Mouse (Mus musculus): ENCODE results near the gene Rpp14.

Gene Rpp14

GRCm38 (mm10) chr14:8046839-8047238, 33.3 kb upstream of the Rpp14 start:
- no peak for TF ChIP-seq GATA4 (IDR thresholded peaks at IDR 0.05; ENCODE audit: insufficient replicate concordance, low read length)

- TF ChIP-seq GATA4 (IDR thresholded peaks at IDR 0.05; ENCODE audit: insufficient replicate concordance, low read length), result no peak
Measured at GRCm38 (mm10) chr14:8049334-8049733, 30.8 kb upstream of the Rpp14 start.

DNA sequence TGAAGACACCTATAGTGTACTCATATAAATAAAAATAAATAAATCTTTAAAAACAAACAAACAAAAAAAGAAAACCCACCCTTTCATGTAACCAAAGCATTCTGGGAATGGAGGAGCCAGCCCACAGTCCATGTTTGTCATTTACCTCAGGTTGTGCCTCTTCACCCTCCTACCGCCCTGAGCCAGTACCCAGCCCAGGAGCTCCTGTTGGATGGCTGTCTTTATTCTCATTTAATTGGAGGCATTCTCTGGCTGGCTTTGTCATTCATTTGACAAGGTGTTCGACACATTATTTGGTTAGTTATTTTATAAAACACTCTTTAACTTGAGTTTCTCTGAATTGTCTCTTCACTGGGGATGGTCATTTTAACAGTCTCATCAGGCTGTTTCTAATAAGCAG, 28.3 kb upstream of the Rpp14 start:
- TF ChIP-seq GATA4 (IDR thresholded peaks at IDR 0.05; ENCODE audit: insufficient replicate concordance, low read length), result no peak

- TF ChIP-seq GATA4 (IDR thresholded peaks at IDR 0.05; ENCODE audit: insufficient replicate concordance, low read length), result no peak
Measured at GRCm38 (mm10) chr14:8052661-8053060, 27.5 kb upstream of the Rpp14 start.

DNA sequence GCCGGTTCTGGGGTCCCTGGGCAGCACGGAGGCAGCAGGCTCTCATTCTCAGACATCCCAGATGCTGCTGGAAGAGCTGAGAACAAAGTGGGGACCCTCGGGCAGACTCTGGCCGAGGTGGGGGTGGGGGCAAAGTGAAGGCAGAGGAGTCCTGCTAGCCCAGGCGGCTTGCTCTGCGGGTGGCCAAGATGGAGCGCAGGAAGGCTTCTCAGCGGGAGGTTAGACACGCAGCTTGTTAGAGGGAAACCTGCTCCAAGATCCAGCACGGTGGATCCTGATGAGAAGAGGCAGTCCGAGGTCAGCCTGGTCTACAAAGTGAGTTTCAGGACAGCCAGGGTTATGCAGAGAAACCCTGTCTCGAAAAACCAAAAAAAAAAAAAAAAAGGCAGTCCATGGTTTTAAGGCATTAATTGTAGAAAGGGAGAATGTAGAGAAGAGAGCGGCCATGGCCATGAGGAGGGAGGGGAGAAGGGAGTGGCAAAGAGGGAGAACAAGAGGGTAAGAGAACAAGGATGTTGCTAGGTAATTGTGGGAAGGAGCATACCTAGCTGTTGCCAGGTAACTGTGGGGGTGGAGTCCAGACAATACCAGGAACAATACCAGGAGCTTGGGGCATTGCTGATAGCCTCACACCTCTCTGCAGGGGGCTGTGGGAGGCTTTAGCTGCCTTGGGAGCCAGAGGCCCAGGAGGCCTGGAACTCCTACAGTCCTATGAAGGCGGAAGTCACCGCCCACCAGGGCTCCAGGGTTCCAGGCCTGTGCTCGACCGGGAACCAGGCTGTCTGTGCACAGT, 25.7 kb upstream of the Rpp14 start:
- no peak for TF ChIP-seq GATA4 (IDR thresholded peaks at IDR 0.05; ENCODE audit: insufficient replicate concordance, low read length)

DNA sequence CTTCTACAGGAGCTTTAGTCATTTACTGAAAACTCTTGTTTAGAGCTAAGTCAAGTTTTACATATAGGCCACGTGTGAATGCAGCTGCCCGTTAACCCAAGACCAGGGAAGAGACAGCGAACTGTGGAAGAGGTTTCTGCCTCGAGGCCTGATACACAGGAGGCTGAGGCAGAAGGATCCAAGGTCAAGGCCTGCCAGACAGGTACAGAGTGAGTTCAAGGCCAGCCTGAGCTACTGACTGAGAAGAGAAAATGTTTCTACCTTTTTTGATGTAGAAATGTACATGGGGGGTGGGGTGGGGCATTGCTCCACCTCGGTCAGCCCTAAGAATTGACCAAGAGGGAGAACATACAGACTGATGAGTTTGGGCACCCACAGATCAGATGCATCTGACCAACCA, 24.1 kb upstream of the Rpp14 start:
- no peak for TF ChIP-seq GATA4 (IDR thresholded peaks at IDR 0.05; ENCODE audit: insufficient replicate concordance, low read length)

- TF ChIP-seq GATA4 (IDR thresholded peaks at IDR 0.05; ENCODE audit: insufficient replicate concordance, low read length), result no peak
Measured at GRCm38 (mm10) chr14:8059938-8060337, 20.2 kb upstream of the Rpp14 start.

GRCm38 (mm10) chr14:8062076-8062475, 18.1 kb upstream of the Rpp14 start:
- no peak for TF ChIP-seq GATA4 (IDR thresholded peaks at IDR 0.05; ENCODE audit: insufficient replicate concordance, low read length)

- no peak for TF ChIP-seq GATA4 (IDR thresholded peaks at IDR 0.05; ENCODE audit: insufficient replicate concordance, low read length)
Measured at GRCm38 (mm10) chr14:8062537-8063301, 17.4 kb upstream of the Rpp14 start.

DNA sequence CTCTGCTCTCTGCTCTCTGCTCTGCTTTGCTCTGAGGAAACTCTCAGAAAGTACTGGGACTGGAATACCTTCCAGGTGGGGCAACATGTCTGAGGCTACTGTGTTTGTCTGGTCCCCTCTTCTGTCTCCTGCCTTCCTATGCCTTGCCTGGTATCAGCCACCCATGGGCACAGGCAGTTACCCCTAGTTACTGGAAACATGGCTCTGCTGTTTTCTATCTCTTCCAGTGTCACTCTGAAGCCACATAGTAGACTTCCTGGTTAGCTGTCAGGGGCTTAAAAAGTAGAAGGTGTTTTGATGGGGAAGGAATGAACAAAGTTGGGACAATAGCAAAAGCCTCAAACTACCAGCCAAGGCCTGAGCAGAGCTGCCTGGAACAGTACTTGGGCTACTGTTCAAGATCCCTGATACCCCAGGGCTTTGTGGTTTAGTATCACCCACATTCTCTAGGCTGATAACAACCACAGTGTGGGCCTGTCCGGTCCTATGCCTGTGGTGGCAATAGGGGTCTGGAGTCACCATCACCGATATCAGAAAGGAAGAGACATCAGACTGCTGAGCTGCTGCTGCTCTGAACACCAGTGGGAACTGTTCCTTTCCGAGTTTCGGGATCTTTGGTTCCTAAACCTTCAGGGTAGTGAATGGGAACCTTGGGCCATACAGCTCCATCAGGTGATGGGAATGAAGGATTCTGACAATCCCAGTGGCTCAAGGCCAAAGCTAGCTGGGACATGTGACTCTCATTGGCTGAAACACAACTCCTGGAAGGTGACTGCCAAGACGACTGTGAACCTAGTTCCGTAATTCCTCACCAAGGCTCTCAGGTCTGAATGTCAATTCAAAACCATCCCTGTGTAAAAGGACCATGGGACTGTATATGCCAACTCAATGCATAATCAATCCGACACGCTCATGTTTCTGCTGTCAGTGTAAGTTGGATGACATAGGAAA, 16.1 kb upstream of the Rpp14 start:
- TF ChIP-seq GATA4 (IDR thresholded peaks at IDR 0.05; ENCODE audit: insufficient replicate concordance, low read length), result no peak

- no peak for TF ChIP-seq GATA4 (IDR thresholded peaks at IDR 0.05; ENCODE audit: insufficient replicate concordance, low read length)
Measured at GRCm38 (mm10) chr14:8080718-8081117, 551 bp downstream of the Rpp14 start.

GRCm38 (mm10) chr14:8082949-8083348, 2.8 kb downstream of the Rpp14 start:
- no peak for TF ChIP-seq GATA4 (IDR thresholded peaks at IDR 0.05; ENCODE audit: insufficient replicate concordance, low read length)

DNA sequence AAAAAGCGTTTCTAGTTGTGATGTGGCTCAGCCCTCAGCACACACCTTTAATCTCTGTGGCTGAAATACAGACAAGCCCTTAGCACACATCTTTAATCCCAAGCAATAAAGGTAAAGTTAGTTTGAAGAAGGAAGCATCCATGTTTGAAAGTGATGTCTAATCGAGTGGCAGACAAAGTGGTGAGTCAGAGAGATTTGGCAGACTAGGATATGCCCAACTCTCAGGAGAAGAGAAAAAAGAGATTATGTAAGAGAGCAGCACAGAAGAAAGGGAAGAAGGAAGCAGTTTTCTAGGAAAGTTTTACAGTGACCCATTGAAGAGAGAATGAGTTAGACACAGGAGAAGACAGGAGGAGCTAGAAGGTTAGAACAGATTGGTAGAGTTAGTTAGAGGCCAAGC, 8.8 kb downstream of the Rpp14 start:
- no peak for TF ChIP-seq GATA4 (IDR thresholded peaks at IDR 0.05; ENCODE audit: insufficient replicate concordance, low read length)

GRCm38 (mm10) chr14:8092573-8092972, 12.4 kb downstream of the Rpp14 start:
- no peak for TF ChIP-seq GATA4 (IDR thresholded peaks at IDR 0.05; ENCODE audit: insufficient replicate concordance, low read length)

- no peak for TF ChIP-seq GATA4 (IDR thresholded peaks at IDR 0.05; ENCODE audit: insufficient replicate concordance, low read length)
Measured at GRCm38 (mm10) chr14:8093427-8093826, 13.3 kb downstream of the Rpp14 start.

Data from liver, adult (tissue).